Mouse (Mus musculus): ENCODE results near the gene Aspscr1.
A peak's percentile ranks its signal among the peaks of the same experiment; 100 is the strongest.

The Aspscr1 gene

DNA sequence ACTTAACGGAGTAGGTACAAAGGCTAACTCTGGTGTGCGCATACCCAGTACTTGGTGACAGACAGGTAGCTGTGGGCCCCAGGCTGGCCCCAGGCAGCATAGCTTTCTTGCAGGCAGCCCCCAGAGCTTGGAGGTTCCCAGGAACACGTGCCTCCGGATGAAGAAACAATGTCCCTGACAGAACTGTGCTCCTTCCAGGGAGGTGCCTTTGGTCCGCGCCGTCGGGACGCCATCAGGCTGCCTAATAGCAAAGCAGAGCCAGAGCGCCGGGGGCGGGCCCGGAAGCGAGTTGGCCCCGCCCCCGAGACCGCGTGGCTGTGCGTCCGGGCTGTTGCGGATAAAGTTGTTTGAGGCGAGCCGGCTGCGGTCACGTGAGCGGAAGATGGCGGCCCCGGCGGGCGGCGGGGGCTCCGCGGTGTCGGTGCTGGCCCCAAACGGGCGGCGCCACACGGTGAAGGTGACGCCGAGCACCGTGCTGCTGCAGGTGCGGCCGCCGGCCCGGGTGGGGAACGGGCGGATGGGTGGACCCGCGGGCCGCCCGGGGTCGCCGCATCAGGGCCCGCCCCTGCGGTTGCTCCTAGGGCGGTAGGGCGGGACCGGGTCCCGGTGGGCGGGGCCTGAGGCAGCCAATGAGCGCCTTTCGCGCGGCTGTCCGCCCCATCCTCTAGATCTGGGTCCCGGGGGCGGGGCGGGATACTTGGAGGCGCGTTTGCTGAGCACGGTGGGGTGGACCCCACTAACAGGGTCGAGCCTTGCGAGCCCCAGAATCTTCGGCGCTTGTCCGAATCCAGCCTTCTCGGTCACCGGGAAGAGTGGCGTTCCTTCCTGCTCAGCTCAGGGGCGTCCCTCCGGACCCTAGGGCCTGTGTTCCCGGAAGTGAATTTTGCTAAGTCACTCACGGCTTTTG, at the start of gene Aspscr1:
Gene Aspscr1, plus strand, starts transcription at position 287 of the 907 bp plus-strand sequence.
- DNase-seq (ENCODE audit: low spot score) = peak; percentile 96

- DNase-seq (ENCODE audit: low spot score) = peak; percentile 70
These were observed 48.7 kb upstream of the Aspscr1 start for GRCm38 (mm10) chr11:120623961-120624679.

GRCm38 (mm10) chr11:120624680-120625111, 48.1 kb upstream of the Aspscr1 start:
- peak; percentile 89 for DNase-seq (ENCODE audit: low spot score)

DNA sequence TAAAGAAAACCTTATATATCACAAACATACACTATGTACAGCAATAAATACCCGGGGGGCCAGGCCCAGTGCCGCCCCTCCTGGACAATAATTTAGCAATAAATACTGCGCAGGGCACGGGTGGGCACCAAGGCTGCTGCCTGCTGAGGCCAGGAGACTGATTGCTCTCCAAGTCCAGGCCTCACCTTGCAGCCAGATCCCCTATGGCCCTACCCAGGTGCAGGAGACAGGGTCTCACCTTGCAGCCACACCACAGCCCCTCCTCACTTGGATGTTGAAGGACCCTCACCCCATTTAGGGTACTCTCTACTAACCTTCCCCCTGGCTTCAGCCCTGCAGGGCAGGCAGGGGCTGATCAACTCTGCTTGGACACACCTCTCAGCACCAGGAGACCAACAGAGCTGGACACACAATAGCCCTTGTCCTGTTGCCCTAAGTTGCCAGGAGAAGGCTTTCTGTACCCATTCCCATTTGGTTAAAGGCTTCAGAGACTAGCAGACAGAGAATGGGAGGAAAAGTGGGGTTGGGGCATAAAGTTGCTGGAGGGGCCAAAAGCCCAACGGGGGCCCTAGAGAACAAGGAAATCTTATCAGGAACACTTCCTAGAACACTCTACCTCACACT, 47.5 kb upstream of the Aspscr1 start, which contains the start of gene Sirt7:
Gene Sirt7, minus strand, starts transcription at position 89 of the 624 bp plus-strand sequence.
- DNase-seq (ENCODE audit: low spot score) = no peak

DNA sequence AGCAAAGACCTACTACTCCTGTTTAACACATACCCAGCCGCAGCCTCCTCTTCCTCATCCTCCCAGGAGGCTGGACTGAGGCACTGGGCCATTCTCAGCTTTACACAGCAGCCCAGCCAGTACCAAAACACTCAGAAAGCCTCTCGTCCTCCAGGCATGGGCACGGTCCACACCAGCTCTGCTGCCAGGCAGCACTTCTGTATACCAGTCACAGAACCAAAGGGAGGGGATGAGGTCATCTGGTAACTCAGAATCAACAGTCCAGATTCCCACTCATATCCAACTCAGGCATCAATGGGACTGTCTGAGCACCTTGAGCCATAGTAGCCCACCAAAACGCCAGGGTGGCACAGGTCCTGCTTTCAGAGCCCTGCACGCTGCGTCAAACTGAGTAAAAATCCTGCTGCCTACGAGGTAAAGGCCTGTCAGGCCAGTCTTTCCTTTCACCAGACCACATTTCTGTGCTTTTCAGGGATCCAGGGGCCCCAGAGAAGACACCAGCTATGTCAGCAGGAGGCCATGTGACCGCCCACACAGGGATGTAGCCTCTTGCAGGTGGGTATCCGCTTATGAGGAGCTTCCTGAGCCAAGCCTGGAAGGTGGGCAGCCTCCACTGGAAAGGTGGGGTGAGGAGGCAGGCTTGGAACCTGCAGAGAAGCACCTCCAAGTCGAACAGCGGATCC, 45.8 kb upstream of the Aspscr1 start:
- no peak for DNase-seq (ENCODE audit: low spot score)

- peak; percentile 48 for DNase-seq (ENCODE audit: low spot score)
These were observed 45.1 kb upstream of the Aspscr1 start for GRCm38 (mm10) chr11:120627468-120628300.

GRCm38 (mm10) chr11:120628601-120629340, 44.0 kb upstream of the Aspscr1 start:
- DNase-seq (ENCODE audit: low spot score) = no peak

GRCm38 (mm10) chr11:120629341-120629730, 43.4 kb upstream of the Aspscr1 start:
- DNase-seq (ENCODE audit: low spot score) = peak; percentile 32

- peak; percentile 28 for DNase-seq (ENCODE audit: low spot score)
These were observed 42.9 kb upstream of the Aspscr1 start for GRCm38 (mm10) chr11:120629911-120630310.

DNA sequence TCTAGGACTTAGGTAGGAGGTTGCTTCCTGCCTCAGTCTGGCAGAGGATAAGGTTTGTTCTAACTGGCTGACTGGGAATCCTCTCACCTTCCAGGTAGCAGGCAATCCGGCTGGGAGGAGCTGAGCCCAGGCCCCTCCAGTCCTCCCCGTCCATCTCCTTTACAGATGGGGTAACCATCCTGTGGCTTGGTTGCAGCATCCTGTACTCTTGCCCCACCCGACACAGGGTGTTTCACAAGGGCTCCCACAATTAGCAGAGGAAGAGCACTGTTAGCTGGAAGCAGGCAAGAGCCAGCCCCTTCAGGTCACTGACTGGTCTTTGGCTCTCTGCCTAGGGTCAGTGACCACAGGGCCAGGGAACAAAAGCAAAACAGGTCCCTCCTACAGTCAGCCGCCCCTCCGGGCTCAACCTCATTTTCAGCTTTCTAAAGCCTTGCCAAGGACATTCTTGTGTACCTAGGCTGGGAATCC, 42.3 kb upstream of the Aspscr1 start:
- peak; percentile 68 for DNase-seq (ENCODE audit: low spot score)

DNA sequence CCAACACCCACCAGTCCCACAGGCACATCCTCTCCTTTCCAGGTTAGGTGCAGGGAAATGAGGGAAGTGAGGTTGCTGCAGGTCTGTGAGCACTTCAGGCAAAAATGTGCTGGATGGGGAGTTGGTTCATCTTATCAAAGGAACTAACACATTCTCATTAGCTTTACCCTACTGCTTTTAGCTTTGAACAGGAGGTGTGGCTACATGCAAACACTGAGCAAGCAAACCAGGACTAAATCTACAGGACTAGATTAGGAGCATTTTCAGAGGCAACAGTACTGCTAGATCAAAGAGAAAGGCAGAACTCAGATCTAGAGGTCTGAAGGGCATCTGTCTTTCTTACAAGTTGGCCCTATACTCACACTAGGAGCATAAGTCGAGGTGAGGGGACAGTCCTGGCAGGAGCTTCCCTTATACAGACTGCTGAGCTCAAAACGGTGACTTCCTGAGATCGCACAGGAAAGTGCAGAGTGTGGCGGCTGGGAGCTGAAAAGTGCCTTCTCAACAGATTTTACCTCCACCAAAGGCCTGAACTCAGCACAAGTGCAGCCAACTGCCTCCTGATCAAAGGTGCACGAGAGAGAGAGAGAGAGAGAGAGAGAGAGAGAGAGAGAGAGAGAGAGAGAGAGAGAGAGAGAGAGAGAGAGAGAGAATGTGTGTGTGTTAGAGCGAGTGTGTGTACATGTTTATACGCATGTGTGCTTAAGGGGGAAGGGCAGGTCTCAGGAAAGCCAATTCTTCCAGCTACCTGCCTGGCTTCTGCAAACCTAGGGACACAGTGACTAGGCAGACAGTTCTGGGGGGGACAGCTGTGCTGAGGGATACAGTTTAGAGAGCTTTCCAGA, 41.7 kb upstream of the Aspscr1 start:
- DNase-seq (ENCODE audit: low spot score) = no peak

- no peak for DNase-seq (ENCODE audit: low spot score)
These were observed 40.9 kb upstream of the Aspscr1 start for GRCm38 (mm10) chr11:120631726-120632448.

DNA sequence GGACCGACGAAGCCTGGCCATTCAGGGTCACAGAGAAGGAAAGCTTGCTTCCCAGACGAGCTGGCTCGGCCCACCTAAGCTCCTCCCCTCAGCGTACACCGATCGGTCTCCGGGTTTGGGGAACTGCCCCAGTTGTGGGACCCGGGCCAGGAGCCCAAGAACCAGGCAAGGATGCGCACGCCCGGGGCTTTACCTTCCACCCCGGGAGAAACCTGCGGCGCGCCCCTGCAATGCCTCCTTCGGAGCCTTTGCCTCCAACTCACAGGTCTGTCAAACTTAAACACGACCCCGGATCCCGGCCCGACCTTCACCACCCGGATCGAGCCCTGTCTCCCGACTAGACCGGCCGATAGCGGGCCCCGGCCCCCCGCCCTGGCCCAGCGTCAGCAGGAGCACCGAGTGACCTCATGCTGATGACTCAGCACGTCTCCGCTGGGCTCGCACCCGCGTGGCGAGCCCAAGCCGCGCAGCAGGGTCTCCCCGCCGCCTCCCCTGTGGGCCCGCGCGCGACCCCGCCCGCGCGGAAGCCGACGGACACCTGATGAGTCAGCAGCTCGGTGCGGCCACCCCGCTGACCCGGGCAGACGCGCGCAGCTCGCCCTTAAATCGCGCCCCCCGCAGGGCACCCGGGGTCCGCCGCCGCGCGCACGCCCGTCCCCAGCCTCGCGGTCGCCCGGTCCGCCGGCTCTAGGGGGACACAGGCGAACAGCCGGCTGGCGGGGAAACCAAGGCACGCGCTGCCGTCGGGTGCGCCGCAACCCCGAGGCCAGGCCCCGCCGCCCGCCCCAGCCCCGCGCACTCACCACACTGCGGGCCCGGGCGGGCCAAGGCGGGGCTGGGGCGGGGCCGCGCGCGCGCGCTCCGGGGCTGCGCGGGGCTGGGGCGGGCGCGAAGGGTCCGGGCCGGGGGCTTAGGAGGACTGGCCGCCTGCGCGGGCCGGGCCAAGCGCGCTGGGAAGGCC, 39.9 kb upstream of the Aspscr1 start:
- DNase-seq (ENCODE audit: low spot score) = peak; percentile 75

GRCm38 (mm10) chr11:120633520-120634343, 39.0 kb upstream of the Aspscr1 start, which contains the start of gene Mafg:
Mafg (minus strand) TSS chr11:120633600.
- DNase-seq (ENCODE audit: low spot score) = peak; percentile 94

GRCm38 (mm10) chr11:120634810-120635209, 38.0 kb upstream of the Aspscr1 start:
- no peak for DNase-seq (ENCODE audit: low spot score)

GRCm38 (mm10) chr11:120641255-120641654, 31.5 kb upstream of the Aspscr1 start:
- DNase-seq (ENCODE audit: low spot score) = no peak
